Mouse (Mus musculus): Measurements from ENCODE around the gene 4922502D21Rik. TPM values are rescaled to one million over a fixed set of nuclear protein-coding genes. Genes with fewer than 3 reads are reported as not detected.
A peak's percentile ranks its signal among the peaks of the same experiment; 100 is the strongest.

Gene 4922502D21Rik
- polyA plus RNA-seq, 1 experiment = not detected

DNA sequence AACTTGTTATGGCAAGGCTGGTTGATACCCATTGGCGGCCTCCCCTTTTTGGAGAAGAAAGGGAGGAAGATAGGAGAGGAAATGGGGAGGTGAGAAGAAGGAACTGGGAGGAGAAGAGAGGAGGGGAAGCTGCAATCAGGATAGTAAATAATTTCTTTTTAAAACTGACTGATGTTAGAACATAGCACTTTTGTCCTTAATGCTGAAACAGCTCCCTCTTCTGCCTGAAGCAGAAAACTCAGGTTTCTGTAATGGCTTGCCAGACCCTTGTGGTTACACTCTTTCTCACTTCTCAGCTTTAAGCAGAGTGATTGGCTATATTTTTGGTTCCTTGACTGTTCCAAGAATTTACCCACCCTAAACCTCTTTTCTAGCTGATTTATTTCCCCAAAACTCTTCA lies 5.6 kb downstream of the 4922502D21Rik start:
- Histone ChIP-seq H3K4me1 (ENCODE audit: control insufficient read depth, insufficient read depth, low read length) (no peaks in the 10 kb centered on the region), H3K27ac (ENCODE audit: control insufficient read depth, insufficient read depth, low read depth, low read length, poor library complexity) (no peak overlapping the region), H3K4me3 (replicated peaks; ENCODE audit: control insufficient read depth, low read depth, low read length) (no peak overlapping the region)
- WGBS = 12% methylated on average over 1 of the region's 1 CpGs
- TF ChIP-seq POLR2A (IDR thresholded peaks at IDR 0.05; ENCODE audit: borderline replicate concordance, control insufficient read depth, low read depth, low read length) (no peak), CTCF (IDR thresholded peaks at IDR 0.05; ENCODE audit: control insufficient read depth, insufficient read depth, low read length) (no peak)

GRCm38 (mm10) chr6:129319331-129319730 lies 12.3 kb downstream of the 4922502D21Rik start:
- Histone ChIP-seq H3K4me1 (ENCODE audit: control insufficient read depth, insufficient read depth, low read length) (peaks cover 2% of the 10 kb centered on the region; the same call in 1 of the 2 replicates), H3K27ac (ENCODE audit: control insufficient read depth, insufficient read depth, low read depth, low read length, poor library complexity) (no peak overlapping the region), H3K4me3 (replicated peaks; ENCODE audit: control insufficient read depth, low read depth, low read length) (no peak overlapping the region)
- TF ChIP-seq CTCF (IDR thresholded peaks at IDR 0.05; ENCODE audit: control insufficient read depth, insufficient read depth, low read length) = no peak
- no peak for TF ChIP-seq POLR2A (IDR thresholded peaks at IDR 0.05; ENCODE audit: borderline replicate concordance, control insufficient read depth, low read depth, low read length)
- WGBS = 80% methylated on average over 4 of the region's 4 CpGs

GRCm38 (mm10) chr6:129318395-129318794 lies 13.2 kb downstream of the 4922502D21Rik start:
- TF ChIP-seq POLR2A (IDR thresholded peaks at IDR 0.05; ENCODE audit: borderline replicate concordance, control insufficient read depth, low read depth, low read length) (no peak), CTCF (IDR thresholded peaks at IDR 0.05; ENCODE audit: control insufficient read depth, insufficient read depth, low read length) (peak; percentile 41)
- 34% methylated on average over 1 of the region's 1 CpGs for WGBS
- peaks cover 2% of the 10 kb centered on the region; the same call in 1 of the 2 replicates for H3K4me1 ChIP-seq (ENCODE audit: control insufficient read depth, insufficient read depth, low read length)
- no peak overlapping the region for H3K27ac ChIP-seq (ENCODE audit: control insufficient read depth, insufficient read depth, low read depth, low read length, poor library complexity)
- no peak overlapping the region for H3K4me3 ChIP-seq (replicated peaks; ENCODE audit: control insufficient read depth, low read depth, low read length)

- 52% methylated on average over 2 of the region's 2 CpGs for WGBS
- no peak for TF ChIP-seq POLR2A (IDR thresholded peaks at IDR 0.05; ENCODE audit: borderline replicate concordance, control insufficient read depth, low read depth, low read length)
- no peak for TF ChIP-seq CTCF (IDR thresholded peaks at IDR 0.05; ENCODE audit: control insufficient read depth, insufficient read depth, low read length)
- Histone ChIP-seq H3K4me3 (replicated peaks; ENCODE audit: control insufficient read depth, low read depth, low read length) (no peak overlapping the region), H3K27ac (ENCODE audit: control insufficient read depth, insufficient read depth, low read depth, low read length, poor library complexity) (no peak overlapping the region), H3K4me1 (ENCODE audit: control insufficient read depth, insufficient read depth, low read length) (peaks cover 2% of the 10 kb centered on the region; the same call in 1 of the 2 replicates)
These were observed 15.1 kb downstream of the 4922502D21Rik start for GRCm38 (mm10) chr6:129316463-129316862.

- TF ChIP-seq CTCF (IDR thresholded peaks at IDR 0.05; ENCODE audit: control insufficient read depth, insufficient read depth, low read length) = no peak
- no peak for TF ChIP-seq POLR2A (IDR thresholded peaks at IDR 0.05; ENCODE audit: borderline replicate concordance, control insufficient read depth, low read depth, low read length)
- 0% methylated on average over 1 of the region's 1 CpGs for WGBS
- H3K4me3 ChIP-seq (replicated peaks; ENCODE audit: control insufficient read depth, low read depth, low read length) = no peak overlapping the region
- peaks cover 2% of the 10 kb centered on the region; the same call in 1 of the 2 replicates for H3K4me1 ChIP-seq (ENCODE audit: control insufficient read depth, insufficient read depth, low read length)
- H3K27ac ChIP-seq (ENCODE audit: control insufficient read depth, insufficient read depth, low read depth, low read length, poor library complexity) = no peak overlapping the region
These were observed 15.9 kb downstream of the 4922502D21Rik start for GRCm38 (mm10) chr6:129315698-129316097.

DNA sequence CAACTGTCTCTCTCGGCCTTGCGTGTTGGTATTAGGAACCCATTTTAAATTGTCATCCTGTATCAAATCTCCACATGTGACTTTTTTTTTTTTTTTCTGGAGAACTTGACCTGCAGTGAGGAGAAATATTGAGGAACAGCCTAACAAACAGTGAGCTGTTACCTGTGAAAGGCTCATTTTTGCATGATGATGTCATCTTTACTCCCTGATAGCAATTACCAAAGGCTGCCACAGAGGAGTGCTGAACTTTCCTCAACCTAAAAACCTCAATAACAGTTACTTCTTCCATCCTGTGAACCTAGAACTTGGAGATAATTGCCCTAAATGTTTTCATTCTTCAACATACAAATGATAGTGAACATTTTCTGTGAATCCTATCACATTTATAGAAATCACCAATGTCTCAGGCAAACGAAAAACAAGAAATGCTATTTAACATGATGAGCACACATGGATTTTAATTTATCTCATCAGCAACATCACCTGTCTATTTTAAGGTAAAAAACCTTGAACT lies 16.9 kb downstream of the 4922502D21Rik start:
- no peak for TF ChIP-seq POLR2A (IDR thresholded peaks at IDR 0.05; ENCODE audit: borderline replicate concordance, control insufficient read depth, low read depth, low read length)
- TF ChIP-seq CTCF (IDR thresholded peaks at IDR 0.05; ENCODE audit: control insufficient read depth, insufficient read depth, low read length) = no peak
- WGBS = 80% methylated on average over 3 of the region's 3 CpGs
- Histone ChIP-seq H3K4me3 (replicated peaks; ENCODE audit: control insufficient read depth, low read depth, low read length) (no peak overlapping the region), H3K27ac (ENCODE audit: control insufficient read depth, insufficient read depth, low read depth, low read length, poor library complexity) (no peak overlapping the region), H3K4me1 (ENCODE audit: control insufficient read depth, insufficient read depth, low read length) (peaks cover 2% of the 10 kb centered on the region; the same call in 1 of the 2 replicates)

DNA sequence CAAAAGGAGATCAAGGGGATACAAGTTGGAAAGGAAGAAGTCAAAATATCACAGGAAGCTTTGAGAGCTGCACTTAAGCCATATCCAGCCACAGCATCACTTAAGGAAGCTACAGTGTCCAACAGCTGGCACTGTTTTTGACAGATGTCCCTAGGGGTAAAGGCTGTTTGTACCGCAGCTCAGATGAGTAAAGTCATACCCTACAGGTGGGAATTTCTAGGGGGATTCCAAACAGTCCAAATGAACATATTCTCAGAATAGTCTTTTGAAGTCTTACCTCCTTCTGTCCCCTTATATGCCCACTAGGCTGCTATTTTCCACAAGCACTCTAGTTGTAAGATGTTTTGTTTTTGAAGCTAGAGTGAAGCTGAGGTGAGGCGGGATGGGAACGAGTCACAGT lies 19.1 kb downstream of the 4922502D21Rik start:
- no peak overlapping the region for H3K4me3 ChIP-seq (replicated peaks; ENCODE audit: control insufficient read depth, low read depth, low read length)
- TF ChIP-seq CTCF (IDR thresholded peaks at IDR 0.05; ENCODE audit: control insufficient read depth, insufficient read depth, low read length) = no peak
- TF ChIP-seq POLR2A (IDR thresholded peaks at IDR 0.05; ENCODE audit: borderline replicate concordance, control insufficient read depth, low read depth, low read length) = no peak
- peaks cover 2% of the 10 kb centered on the region; the same call in 1 of the 2 replicates for H3K4me1 ChIP-seq (ENCODE audit: control insufficient read depth, insufficient read depth, low read length)
- H3K27ac ChIP-seq (ENCODE audit: control insufficient read depth, insufficient read depth, low read depth, low read length, poor library complexity) = no peak overlapping the region
- WGBS = 39% methylated on average over 3 of the region's 3 CpGs

DNA sequence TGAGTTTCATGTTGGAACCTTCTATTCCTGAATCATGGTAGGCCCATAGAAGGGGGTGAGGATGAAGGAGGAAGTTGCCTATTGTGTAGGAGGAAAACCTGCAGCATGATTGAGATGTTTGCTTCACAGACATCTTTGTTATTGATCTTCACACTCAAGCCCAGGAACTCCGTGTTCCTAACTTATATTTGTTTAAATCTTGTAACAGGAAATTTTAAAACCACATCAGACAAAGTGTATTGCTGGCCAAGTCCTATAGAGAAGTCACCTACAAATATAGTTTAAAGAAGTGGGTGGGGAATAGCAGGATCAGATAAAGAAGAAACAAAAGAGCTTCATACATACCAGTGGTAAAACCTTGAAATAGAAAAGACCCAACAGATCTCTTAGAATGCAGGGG lies 27.4 kb downstream of the 4922502D21Rik start:
- no peaks in the 10 kb centered on the region for H3K4me1 ChIP-seq (ENCODE audit: control insufficient read depth, insufficient read depth, low read length)
- no peak overlapping the region for H3K27ac ChIP-seq (ENCODE audit: control insufficient read depth, insufficient read depth, low read depth, low read length, poor library complexity)
- no peak for TF ChIP-seq CTCF (IDR thresholded peaks at IDR 0.05; ENCODE audit: control insufficient read depth, insufficient read depth, low read length)
- no peak for TF ChIP-seq POLR2A (IDR thresholded peaks at IDR 0.05; ENCODE audit: borderline replicate concordance, control insufficient read depth, low read depth, low read length)
- 21% methylated on average over 1 of the region's 1 CpGs for whole genome bisulfite sequencing
- no peak overlapping the region for H3K4me3 ChIP-seq (replicated peaks; ENCODE audit: control insufficient read depth, low read depth, low read length)

DNA sequence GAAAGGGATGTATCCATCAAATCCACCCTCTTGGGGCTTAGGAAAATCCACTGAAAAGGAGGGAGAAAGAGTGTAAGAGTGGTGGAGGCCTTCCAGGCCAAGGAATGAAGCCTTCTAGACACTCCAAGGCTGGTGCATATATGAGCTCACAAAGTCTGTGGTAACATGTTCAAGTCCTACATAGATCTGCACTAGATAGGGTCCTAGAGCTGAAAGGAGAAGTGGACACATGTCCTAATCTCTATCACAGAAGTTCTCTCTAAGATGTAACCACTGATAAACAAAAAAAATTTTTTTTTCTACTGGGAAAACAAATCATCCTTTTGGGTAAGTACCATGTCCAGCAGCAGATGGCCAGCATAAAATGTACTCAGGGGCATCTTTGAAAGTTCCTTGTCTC lies 42.9 kb downstream of the 4922502D21Rik start:
- no peaks in the 10 kb centered on the region; the same call in 1 of the 2 replicates for H3K4me1 ChIP-seq (ENCODE audit: control insufficient read depth, insufficient read depth, low read length)
- no peak for TF ChIP-seq CTCF (IDR thresholded peaks at IDR 0.05; ENCODE audit: control insufficient read depth, insufficient read depth, low read length)
- TF ChIP-seq POLR2A (IDR thresholded peaks at IDR 0.05; ENCODE audit: borderline replicate concordance, control insufficient read depth, low read depth, low read length) = no peak
- H3K27ac ChIP-seq (ENCODE audit: control insufficient read depth, insufficient read depth, low read depth, low read length, poor library complexity) = no peak overlapping the region
- H3K4me3 ChIP-seq (replicated peaks; ENCODE audit: control insufficient read depth, low read depth, low read length) = no peak overlapping the region

All from bone marrow, adult 2 months (tissue).